Mouse (Mus musculus) E14TG2a.4 (cell line): ENCODE data around the gene Rnd1.

Experiments used
- CTCF ChIP-seq: conservative IDR thresholded peaks from 2 replicates; pipeline ENCODE4 v1.5.1; 2014; ENCODE audit warnings: low read length
- NANOG ChIP-seq: IDR thresholded peaks from 2 replicates; pipeline ENCODE4 v1.6.1; 2014; ENCODE audit warnings: borderline replicate concordance, low read length, mixed read lengths
- POU5F1 ChIP-seq: IDR thresholded peaks from 2 replicates; pipeline ENCODE4 v1.6.1; 2014; ENCODE audit warnings: low read length, borderline replicate concordance

DNA sequence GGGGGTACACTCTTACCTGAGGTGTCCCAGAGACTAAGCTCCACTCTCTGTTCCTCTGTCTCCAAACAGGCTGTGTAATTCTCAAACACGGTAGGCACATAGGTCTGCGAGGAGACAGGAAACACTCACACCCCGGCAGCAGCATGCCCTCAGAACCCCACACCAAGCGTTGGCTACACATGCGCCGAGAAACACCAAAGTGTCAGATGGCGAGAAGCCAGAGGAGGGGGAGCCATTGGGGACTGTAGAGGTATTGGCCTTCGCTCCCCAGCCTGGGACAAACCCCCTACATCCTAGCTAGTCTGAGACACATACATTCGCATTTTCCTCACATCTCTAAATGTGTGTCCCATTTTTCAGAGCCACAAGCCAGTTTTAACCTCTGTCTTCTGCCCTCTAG is 790 bp downstream of the Rnd1 start:
- no peak for TF ChIP-seq CTCF
- no peak for TF ChIP-seq NANOG
- TF ChIP-seq POU5F1: no peak
